Mouse (Mus musculus) Muller cell, postnatal 12 days (primary cell): ENCODE results near the gene Hap1.
A peak's percentile ranks its signal among the peaks of the same experiment; 100 is the strongest.
"Not testable (repeated sequence)": the region's sequence is repeated elsewhere in the genome, so short reads cannot be mapped to it uniquely, and the experiment has no call there.

Experiments
- DNase-seq: peaks from one replicate; pipeline ENCODE4 v3.0.0-alpha.2; 2015; ENCODE audit errors: inconsistent ontology term

The Hap1 gene

GRCm38 (mm10) chr11:100389931-100390445 is 34.1 kb upstream of the Hap1 start:
- no peak for DNase-seq

GRCm38 (mm10) chr11:100388588-100388987 is 32.7 kb upstream of the Hap1 start:
- no peak for DNase-seq

GRCm38 (mm10) chr11:100387589-100388375 is 31.9 kb upstream of the Hap1 start:
- no peak for DNase-seq

- DNase-seq = no peak
Observed at GRCm38 (mm10) chr11:100387111-100387510, 31.2 kb upstream of the Hap1 start.

DNA sequence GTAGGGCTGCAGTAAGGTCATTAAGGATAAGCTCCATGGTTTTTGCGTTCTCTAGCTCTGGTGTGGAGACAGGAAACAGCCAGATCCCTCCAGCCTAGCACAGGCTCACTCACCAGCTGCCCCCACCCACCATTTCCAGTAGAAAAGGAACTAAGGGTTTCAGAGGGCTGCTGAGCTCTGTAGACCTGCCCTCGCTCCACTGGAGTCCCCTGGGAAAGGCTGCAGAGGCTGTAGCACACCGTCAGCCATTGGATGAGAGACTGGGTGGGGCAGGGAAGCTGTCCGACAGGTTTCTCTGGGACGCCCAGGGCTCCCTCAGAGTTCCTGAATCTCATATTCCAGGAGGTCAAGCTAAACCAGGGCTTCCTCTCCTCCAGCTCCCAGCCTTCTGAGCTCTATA is 30.7 kb upstream of the Hap1 start:
- no peak for DNase-seq

GRCm38 (mm10) chr11:100385016-100385415 is 29.1 kb upstream of the Hap1 start:
- no peak for DNase-seq

- DNase-seq = no peak
Observed at GRCm38 (mm10) chr11:100382682-100383081, 26.8 kb upstream of the Hap1 start.

DNA sequence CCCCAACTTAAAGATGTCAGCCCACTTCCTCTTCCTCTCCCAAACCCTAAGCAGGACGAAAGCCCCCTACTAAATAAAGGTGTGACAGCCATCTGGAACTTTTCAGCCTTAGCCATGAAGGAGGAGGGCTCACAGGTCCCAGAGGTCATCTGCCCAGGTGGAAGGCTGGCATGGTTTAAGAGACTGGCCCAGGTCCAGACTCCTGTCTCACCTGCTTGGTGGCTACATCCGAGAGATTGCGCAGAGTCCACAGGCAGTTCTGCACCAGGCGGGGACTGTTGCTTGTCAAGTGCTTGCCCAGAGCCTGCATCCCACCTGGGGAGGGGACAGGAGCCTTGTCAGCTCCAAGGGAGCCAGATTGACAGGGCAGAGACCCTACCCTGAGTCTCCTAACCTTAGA is 23.4 kb upstream of the Hap1 start:
- no peak for DNase-seq

DNA sequence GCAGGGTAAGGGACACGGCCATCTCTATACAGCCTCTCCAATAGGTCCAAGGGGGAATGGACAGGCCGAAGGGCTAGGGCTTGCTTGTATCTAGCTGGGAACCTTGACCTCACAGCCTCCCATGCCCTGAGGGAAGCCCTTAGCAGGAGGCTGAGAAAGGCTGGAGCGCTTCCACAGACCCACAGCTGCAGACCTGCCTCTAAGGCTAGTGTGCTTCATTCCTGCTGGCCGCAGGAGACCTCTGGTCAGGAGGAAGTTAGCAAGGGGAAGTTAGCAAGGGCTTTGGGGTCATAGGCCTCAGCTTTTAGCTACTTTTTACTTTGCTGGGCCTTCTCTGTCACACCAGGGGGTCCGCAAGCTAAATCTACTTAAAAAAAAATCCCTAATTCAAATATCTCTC is 22.5 kb upstream of the Hap1 start:
- no peak for DNase-seq

GRCm38 (mm10) chr11:100377989-100378388 is 22.1 kb upstream of the Hap1 start:
- no peak for DNase-seq

- DNase-seq = no peak
Observed at GRCm38 (mm10) chr11:100376746-100377389, 20.9 kb upstream of the Hap1 start.

DNA sequence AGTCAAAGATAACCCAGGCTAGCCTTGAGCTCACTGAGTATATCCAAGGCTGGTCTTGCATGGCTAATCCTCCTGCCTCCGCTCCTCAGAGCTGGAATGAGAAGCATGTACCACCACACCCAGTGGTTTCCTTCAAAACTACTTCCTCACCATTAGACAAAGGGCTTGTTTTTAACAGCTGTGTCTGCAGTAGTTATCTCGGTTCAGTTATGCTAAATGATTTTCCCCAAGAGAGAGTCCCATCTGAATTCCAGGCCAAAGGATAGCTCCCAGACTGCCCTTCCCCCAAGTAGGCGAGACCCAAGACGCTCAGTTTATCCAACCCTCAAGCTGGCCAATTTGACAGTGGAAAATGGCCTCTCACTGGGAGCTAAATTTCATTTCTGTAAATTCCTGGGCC is 20.1 kb upstream of the Hap1 start:
- peak; percentile 18 for DNase-seq

DNA sequence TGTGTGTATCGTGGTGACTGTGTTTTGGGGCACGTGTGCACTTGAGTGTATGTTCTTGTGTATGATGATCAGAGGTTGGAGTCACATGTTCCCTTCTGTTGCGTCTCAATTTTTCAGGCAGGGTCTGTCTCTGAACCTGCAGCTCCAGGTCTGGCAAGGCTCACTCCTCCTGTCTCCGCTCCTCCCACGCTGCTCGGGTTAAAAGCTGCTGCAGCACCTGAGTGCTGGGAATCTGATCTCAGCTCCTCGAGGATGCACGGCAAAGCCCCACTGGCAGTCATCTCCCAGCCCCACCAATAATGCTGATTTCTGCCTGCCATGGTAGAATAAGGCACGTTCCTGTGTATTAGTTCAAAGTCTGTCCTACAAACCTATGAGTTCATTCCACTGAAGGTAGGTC is 19.2 kb upstream of the Hap1 start:
- no peak for DNase-seq

DNA sequence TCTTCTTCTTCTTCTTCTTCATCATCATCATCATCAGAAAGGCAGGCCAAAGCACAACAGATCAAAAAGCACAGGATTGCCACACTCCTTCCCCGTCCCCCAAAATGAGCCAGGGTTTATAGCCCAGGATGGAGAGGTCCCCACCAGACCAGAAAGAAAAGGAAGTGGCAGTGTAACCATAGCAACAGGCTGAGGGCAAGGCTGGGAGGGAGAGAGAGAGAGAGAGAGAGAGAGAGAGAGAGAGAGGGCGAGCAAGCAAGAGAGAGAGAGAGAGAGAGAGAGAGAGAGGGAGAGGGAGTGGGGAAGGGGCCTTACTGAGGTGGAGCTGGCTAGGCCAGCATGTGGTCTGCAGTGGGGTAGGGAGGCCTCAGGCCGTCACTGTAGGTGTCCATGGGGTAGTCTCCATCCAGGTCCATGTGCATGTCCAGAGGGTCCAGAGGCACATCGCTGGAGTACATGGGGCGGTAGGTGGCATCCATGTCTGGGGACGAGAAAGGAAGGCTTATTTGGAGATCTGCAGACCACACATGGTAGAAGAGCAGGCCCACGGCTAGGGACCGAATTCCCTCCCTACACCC is 16.1 kb upstream of the Hap1 start:
- DNase-seq = no peak

DNA sequence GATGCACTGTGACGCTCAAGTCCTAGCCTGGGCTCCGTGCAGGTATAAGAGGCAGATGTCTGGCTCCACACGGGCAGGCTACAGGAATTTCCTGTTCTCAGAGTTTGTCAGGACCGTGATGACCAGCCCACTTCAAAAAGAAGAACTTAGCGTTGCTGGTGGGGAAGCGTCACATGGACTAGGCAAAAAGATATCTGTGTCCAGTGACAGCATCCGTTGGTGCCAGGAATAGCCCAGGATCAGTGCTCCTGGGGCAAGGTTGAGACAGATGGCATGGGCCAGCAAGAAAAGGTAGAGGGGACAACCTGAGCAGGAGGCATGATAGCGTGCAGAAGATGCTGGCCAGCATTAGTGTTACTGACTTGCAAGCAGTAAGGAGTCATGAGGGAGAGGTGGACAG is 13.9 kb upstream of the Hap1 start:
- no peak for DNase-seq

- no peak for DNase-seq
Observed at GRCm38 (mm10) chr11:100369145-100369544, 13.2 kb upstream of the Hap1 start.

DNA sequence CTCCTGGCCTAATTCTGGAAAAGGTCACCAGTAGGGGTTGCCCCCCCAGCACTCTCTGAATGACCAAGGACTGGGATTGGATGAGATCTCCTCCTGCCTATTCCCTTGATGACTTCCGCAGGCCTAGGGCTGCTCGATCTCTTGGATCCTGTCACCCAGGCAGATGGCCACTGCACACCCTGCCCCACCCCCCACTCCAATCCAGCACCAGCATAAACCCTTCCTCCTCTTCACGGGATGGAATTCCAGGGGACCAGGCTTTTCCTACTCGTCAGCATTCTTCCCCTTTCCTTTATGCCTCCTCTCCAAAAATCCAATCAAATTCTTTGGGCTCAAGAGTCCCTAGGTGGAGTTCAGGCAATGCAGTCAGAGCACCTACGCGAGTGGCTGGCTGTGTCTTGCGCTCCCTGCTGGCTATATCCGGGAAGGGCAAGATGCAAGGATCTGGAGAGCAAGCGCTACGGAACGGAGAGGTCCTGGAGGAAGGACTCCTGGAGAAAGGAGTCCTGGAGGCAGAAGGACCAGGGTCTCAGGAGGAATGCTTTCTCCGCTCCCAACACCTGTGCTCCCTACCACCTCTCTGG is 7.1 kb upstream of the Hap1 start:
- peak; percentile 55 for DNase-seq

- peak; percentile 56 for DNase-seq
Observed at GRCm38 (mm10) chr11:100362209-100362978, 6.5 kb upstream of the Hap1 start.

- DNase-seq = not testable (repeated sequence)
Observed at GRCm38 (mm10) chr11:100361059-100361458, 5.1 kb upstream of the Hap1 start.

GRCm38 (mm10) chr11:100360175-100360574 is 4.2 kb upstream of the Hap1 start:
- DNase-seq = no peak

GRCm38 (mm10) chr11:100357408-100357807 is 1.5 kb upstream of the Hap1 start:
- no peak for DNase-seq

DNA sequence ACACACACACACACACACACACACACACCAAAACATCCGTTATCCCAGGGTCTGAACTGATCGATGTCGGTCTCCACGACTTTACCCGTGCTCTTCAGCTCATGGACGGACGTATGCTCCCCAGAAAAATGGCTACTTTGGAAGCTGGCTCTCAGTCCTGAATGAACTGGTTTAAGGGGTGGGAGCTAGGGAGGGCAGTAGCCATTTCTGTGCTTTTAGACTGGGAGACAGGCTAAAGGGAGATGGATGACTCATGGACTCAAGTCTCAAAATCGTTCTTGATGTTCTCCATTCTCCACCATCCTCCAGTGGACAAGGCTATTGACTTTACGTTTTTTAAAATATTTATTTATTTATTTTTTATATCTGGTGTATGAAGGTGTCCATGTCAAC is 887 bp upstream of the Hap1 start:
- peak; percentile 13 for DNase-seq
